ENCODE assay signal across 7 mouse cellular contexts in genomic region chr12:33027093-33027492, GRCm38 (mm10).
A peak's percentile ranks its signal among the peaks of the same experiment; 100 is the strongest.
DNase-seq lines count a peak whose midpoint lies in the region; ATAC-seq and TF ChIP-seq lines count a peak whose summit lies in the region.

No protein-coding gene starts in this region.

- no peaks in the 10 kb centered on the region for H3K27me3 ChIP-seq in hindbrain, postnatal 0 days (ENCODE audit: insufficient read depth, low read length)

- H3K9ac ChIP-seq in hindbrain, postnatal 0 days (replicated peaks; ENCODE audit: low read length) = no peak overlapping the region

- DNase-seq in adrenal gland, adult 18-20 months (ENCODE audit: low spot score in 2 of 2) = peak; percentile 65 to 75
- DNase-seq in gastrocnemius, adult 8-10 months (ENCODE audit: low spot score in 2 of 2) = peak; percentile 53 to 66
- DNase-seq in hindbrain, postnatal 0 days (ENCODE audit: low spot score) = peak; percentile 94
- peak; percentile 62 for DNase-seq in left cerebral cortex, adult 11 months (ENCODE audit: low spot score)
- peak; percentile 74 for DNase-seq in right cerebral cortex, postnatal 25 days

- H3K4me3 ChIP-seq in hindbrain, postnatal 0 days (ENCODE audit: low read length) = no peak overlapping the region

- H3K4me1 ChIP-seq in hindbrain, postnatal 0 days (ENCODE audit: insufficient read depth, low read length) = no peaks in the 10 kb centered on the region; the same call in 1 of the 2 replicates

- TF ChIP-seq CTCF in hindbrain, postnatal 0 days (IDR thresholded peaks at IDR 0.05; ENCODE audit: low read depth) = peak; percentile 98

- WGBS in hindbrain, postnatal 0 days = under 1% methylated on average over 10 of the region's 10 CpGs

- H3K4me2 ChIP-seq in hindbrain, postnatal 0 days (ENCODE audit: low read depth, low read length) = no peak overlapping the region

- no peak overlapping the region for H3K27ac ChIP-seq in hindbrain, postnatal 0 days

- ATAC-seq in common myeloid progenitor, adult 5-6 weeks (replicated peaks; ENCODE audit: low read depth, poor library complexity, severe bottlenecking) = peak; percentile 87
- peak; percentile 83 for ATAC-seq in hindbrain, postnatal 0 days
- ATAC-seq in megakaryocyte-erythroid progenitor cell, adult 5-6 weeks (replicated peaks; ENCODE audit: low FRiP score, low TSS enrichment, poor library complexity, severe bottlenecking) = peak; percentile 77

- no peaks in the 10 kb centered on the region for H3K36me3 ChIP-seq in hindbrain, postnatal 0 days (ENCODE audit: insufficient read depth, low read length)

- no peaks in the 10 kb centered on the region for H3K9me3 ChIP-seq in hindbrain, postnatal 0 days (ENCODE audit: low read length)
